Mouse (Mus musculus) embryonic fibroblast, embryonic 13.5 days (primary cell): ENCODE measurements around the gene Cela3a.

Experiments
- CTCF ChIP-seq: IDR thresholded peaks from 2 replicates; pipeline ENCODE4 v1.5.1; 2011; ENCODE audit warnings: mild to moderate bottlenecking, control low read depth, low read length, moderate library complexity, borderline replicate concordance; ENCODE audit not compliant: insufficient read depth
- POLR2A ChIP-seq: IDR thresholded peaks from 2 replicates; pipeline ENCODE4 v1.6.1; 2011; ENCODE audit warnings: low read depth, mild to moderate bottlenecking, control low read depth, low read length, moderate library complexity

- TF ChIP-seq CTCF (no peak), POLR2A (no peak)
These were observed 16.0 kb downstream of the Cela3a start for GRCm38 (mm10) chr4:137393378-137394135.
